In the genomic region with DNA sequence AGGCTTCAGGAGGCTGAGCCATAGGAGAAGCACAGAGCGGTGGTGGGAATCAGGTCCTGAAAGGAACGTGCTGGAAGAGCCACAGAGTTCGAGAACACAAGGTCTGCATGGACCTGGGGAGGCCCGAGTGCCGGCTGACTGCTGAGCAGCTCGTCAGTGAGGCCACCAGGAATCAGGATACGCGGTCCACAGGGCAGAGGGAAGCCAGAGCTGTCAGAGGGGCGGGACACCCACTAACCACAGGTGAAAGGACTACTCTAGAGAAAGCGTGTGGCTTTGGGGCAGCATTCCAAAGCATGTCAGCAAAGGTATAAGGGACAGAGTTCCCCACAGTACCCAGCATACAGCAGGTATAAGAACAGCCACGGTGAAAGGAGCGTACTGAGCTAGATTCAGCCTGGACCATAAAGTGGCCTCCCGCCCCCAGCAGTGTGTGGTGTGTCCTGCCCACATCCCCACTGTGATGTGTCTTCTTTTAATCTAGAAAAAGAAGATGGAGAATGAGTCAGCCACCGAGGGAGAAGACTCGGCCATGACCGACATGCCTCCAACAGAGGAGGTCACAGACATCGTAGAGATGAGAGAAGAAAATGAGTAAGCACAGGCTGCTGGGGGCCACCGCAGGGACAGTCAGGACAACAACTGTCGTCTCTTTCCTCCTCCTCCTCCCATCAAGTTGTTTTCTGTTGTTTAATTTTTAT, we compare ENCODE assay signal across 22 mouse cellular contexts. TPM values are rescaled to one million over a fixed set of nuclear protein-coding genes. Genes with fewer than 3 reads are reported as not detected.
A peak's percentile ranks its signal among the peaks of the same experiment; 100 is the strongest.
DNase-seq lines count a peak whose midpoint lies in the region; ATAC-seq and TF ChIP-seq lines count a peak whose summit lies in the region.
"Had no signal": no experiment of that assay in that cellular context is flagged by ENCODE, and none has a peak within 500 bp of the region (broad histone marks: within the 10 kb centered on the region; RNA-seq: fewer than 3 reads in every experiment).

No protein-coding gene starts in this region.

- H3K27me3 ChIP-seq in embryonic facial prominence, embryonic 11.5 days (ENCODE audit: control insufficient read depth, insufficient read depth, low read length), result no peaks in the 10 kb centered on the region
- H3K27me3 ChIP-seq in embryonic facial prominence, embryonic 10.5 days (replicated peaks; ENCODE audit: low read depth, poor library complexity, severe bottlenecking), result no peaks in the 10 kb centered on the region
- no peaks in the 10 kb centered on the region for H3K27me3 ChIP-seq in megakaryocyte, embryonic 14.5 days (replicated peaks)
- H3K27me3 ChIP-seq: heart, embryonic 12.5 days; neural tube, embryonic 12.5 days had no signal

- peaks cover 3% of the 10 kb centered on the region; the same call in 1 of the 2 replicates for H3K36me3 ChIP-seq in embryonic facial prominence, embryonic 11.5 days (replicated peaks; ENCODE audit: control insufficient read depth, insufficient read depth, low read depth, low read length)
- peaks cover 44% of the 10 kb centered on the region for H3K36me3 ChIP-seq in embryonic facial prominence, embryonic 10.5 days (replicated peaks)
- H3K36me3 ChIP-seq in megakaryocyte, embryonic 14.5 days (replicated peaks; ENCODE audit: low read length), result peaks cover 95% of the 10 kb centered on the region

- no peak overlapping the region for H3K9ac ChIP-seq in embryonic facial prominence, embryonic 11.5 days (replicated peaks; ENCODE audit: low read length)
- H3K9ac ChIP-seq: heart, embryonic 12.5 days; liver, embryonic 14.5 days; lung, embryonic 14.5 days; neural tube, embryonic 12.5 days had no signal

- ATAC-seq in embryonic facial prominence, embryonic 11.5 days (replicated peaks; ENCODE audit: insufficient number of reproducible peaks, low FRiP score, low TSS enrichment, low read depth), result 0 out of 2 replicates have a peak, but pooled peaks have one; percentile 26
- ATAC-seq in megakaryocyte, adult 5-6 weeks (ENCODE audit: poor library complexity, severe bottlenecking), result no peak
- ATAC-seq: hindbrain, embryonic 16.5 days; intestine, embryonic 16.5 days had no signal

- 92% methylated on average over 19 of the region's 19 CpGs for WGBS in embryonic facial prominence, embryonic 11.5 days
- 92% methylated on average over 19 of the region's 19 CpGs for WGBS in embryonic facial prominence, embryonic 10.5 days

- H3K9me3 ChIP-seq in embryonic facial prominence, embryonic 11.5 days (replicated peaks; ENCODE audit: control insufficient read depth, low read length), result no peaks in the 10 kb centered on the region
- H3K9me3 ChIP-seq in embryonic facial prominence, embryonic 10.5 days, result no peaks in the 10 kb centered on the region
- H3K9me3 ChIP-seq in megakaryocyte, embryonic 14.5 days, result no peaks in the 10 kb centered on the region
- H3K9me3 ChIP-seq: heart, embryonic 12.5 days; hindbrain, embryonic 10.5 days; neural tube, embryonic 12.5 days had no signal

- intact Hi-C loops in gastrocnemius, postnatal 14 days (cut with DNase I; ENCODE audit: low total_unique reads), result no loop called here

- H3K4me3 ChIP-seq in embryonic facial prominence, embryonic 11.5 days (ENCODE audit: low read depth, low read length), result no peak overlapping the region
- no peak overlapping the region for H3K4me3 ChIP-seq in embryonic facial prominence, embryonic 10.5 days
- H3K4me3 ChIP-seq in megakaryocyte, embryonic 14.5 days (replicated peaks), result peak overlapping the region; percentile 48
- no peak overlapping the region for H3K4me3 ChIP-seq in cortical plate, adult 2 months (ENCODE audit: insufficient read depth, low read length)
- H3K4me3 ChIP-seq: gastrocnemius, adult 2 months; heart, embryonic 12.5 days; hindbrain, embryonic 10.5 days; neural tube, embryonic 12.5 days had no signal

- no peak for DNase-seq in embryonic facial prominence, embryonic 11.5 days (ENCODE audit: low spot score)
- DNase-seq in embryonic facial prominence, embryonic 10.5 days (ENCODE audit: low spot score), result no peak
- DNase-seq in adrenal gland, adult 8-10 months, result peak; percentile 65
- no peak for DNase-seq in gastrocnemius, postnatal 14 days
- no peak for DNase-seq in gastrocnemius, postnatal 25 days
- DNase-seq: cerebellum, adult 9-10 months; gastrocnemius, adult 2 months; heart, adult 18-20 months; heart, postnatal 10 days; lung, embryonic 14.5 days; midbrain, embryonic 14.5 days; right cerebral cortex, adult 18-20 months; thymus, postnatal 25 days had no signal

- no peak for TF ChIP-seq CTCF in cortical plate, adult 2 months (IDR thresholded peaks at IDR 0.05; ENCODE audit: extremely low read depth, insufficient read depth, low read length)

- H3K4me1 ChIP-seq in embryonic facial prominence, embryonic 11.5 days (ENCODE audit: control insufficient read depth, insufficient read depth, low read length), result peaks cover 3% of the 10 kb centered on the region; the same call in 1 of the 2 replicates
- H3K4me1 ChIP-seq in embryonic facial prominence, embryonic 10.5 days, result peaks cover 21% of the 10 kb centered on the region
- peaks cover 76% of the 10 kb centered on the region for H3K4me1 ChIP-seq in megakaryocyte, embryonic 14.5 days
- peaks cover 22% of the 10 kb centered on the region for H3K4me1 ChIP-seq in cortical plate, adult 2 months (ENCODE audit: control insufficient read depth, insufficient read depth, low read length)

- no peak overlapping the region for H3K27ac ChIP-seq in embryonic facial prominence, embryonic 11.5 days (replicated peaks; ENCODE audit: low read depth, low read length)
- H3K27ac ChIP-seq in embryonic facial prominence, embryonic 10.5 days (replicated peaks), result no peak overlapping the region
- H3K27ac ChIP-seq in cortical plate, adult 2 months (ENCODE audit: insufficient read depth, low read length), result 0 out of 2 replicates have a peak overlapping the region, but pooled peaks have one; percentile 32
- H3K27ac ChIP-seq: gastrocnemius, adult 2 months; hindbrain, embryonic 10.5 days; liver, embryonic 14.5 days; neural tube, embryonic 12.5 days had no signal

- TF ChIP-seq POLR2A in cortical plate, adult 2 months (IDR thresholded peaks at IDR 0.05; ENCODE audit: extremely low read depth, insufficient read depth, low read length), result no peak

- H3K4me2 ChIP-seq in embryonic facial prominence, embryonic 11.5 days (ENCODE audit: low read depth, low read length), result no peak overlapping the region
- H3K4me2 ChIP-seq: heart, embryonic 12.5 days; lung, embryonic 14.5 days; neural tube, embryonic 12.5 days had no signal

RNA-seq across cellular contexts. Expression of a gene that starts 37.7 kb away (rescaled TPM):
- polyA plus RNA-seq in embryonic facial prominence, embryonic 11.5 days (2014; fragmentation: Nextera tagmentation; extraction: Ambion mirVana), result 38.0 and 41.1 TPM in 2 replicates
- polyA plus RNA-seq in embryonic facial prominence, embryonic 10.5 days (2016; fragmentation: Nextera tagmentation; extraction: Ambion mirVana), result 26.4 and 27.7 TPM in 2 replicates
- polyA plus RNA-seq in megakaryocyte, embryonic 14.5 days (2012; ENCODE audit: insufficient read depth, low replicate concordance), result 6.2 and 25.7 TPM in 2 replicates
- total RNA-seq in megakaryocyte, adult 5-6 weeks (2015), result 69.0 and 83.8 TPM in 2 replicates
- 40.1 and 40.6 TPM in 2 replicates for total RNA-seq in megakaryocyte, adult 5-6 weeks (2017)
- 10 to 100 TPM; 37.2 to 42.8 (median 40.0) TPM for total RNA-seq in adrenal gland, adult 8-10 months (2022)
- polyA plus RNA-seq in cortical plate, adult 2 months (2012; rRNA removed), result 23.9 and 24.0 TPM in 2 replicates
- 10 to 100 TPM; 14.9 to 17.4 TPM for total RNA-seq in gastrocnemius, postnatal 14 days (2021)
- total RNA-seq in gastrocnemius, postnatal 25 days (2021), result 10 to 100 TPM; 21.1 to 23.3 TPM
